Mouse (Mus musculus) ES-Bruce4 (cell line): Measurements from ENCODE around the gene Tmc7.

Experiments
- EP300 ChIP-seq: IDR thresholded peaks from 2 replicates; pipeline ENCODE4 v1.6.1; 2011; ENCODE audit warnings: low read depth, low read length; ENCODE audit not compliant: insufficient read depth
- POLR2A ChIP-seq: IDR thresholded peaks from one replicate; pipeline ENCODE4 v1.8.1; 2011; ENCODE audit warnings: low read length; ENCODE audit not compliant: insufficient read depth

GRCm38 (mm10) chr7:118596271-118596670, 11.7 kb upstream of the Tmc7 start:
- TF ChIP-seq POLR2A (no peak), EP300 (no peak)
